Mouse (Mus musculus) intestine, postnatal 0 days (tissue): ENCODE data around the gene Atp1a1. TPM values are rescaled to one million over a fixed set of nuclear protein-coding genes. Genes with fewer than 3 reads are reported as not detected.

Experiments used
- ATAC-seq: fragments of 200-750 bp; cut with Nextera tagmentation; 2 replicates; pipeline ENCODE4 v1.8.0; 2017; ENCODE audit warnings: mild to moderate bottlenecking, moderate TSS enrichment, moderate library complexity
- H3K27ac ChIP-seq: fragments of 300-500 bp; sonication (generic); 2 replicates; pipeline ENCODE4 v1.5.1; 2014; ENCODE audit warnings: mild to moderate bottlenecking, low read depth, low read length, moderate library complexity
- H3K27me3 ChIP-seq: fragments of 300-500 bp; sonication (generic); replicated peaks from 2 replicates; pipeline ENCODE4 v1.6.1; 2014; ENCODE audit warnings: low read length, mixed read lengths; ENCODE audit not compliant: control insufficient read depth, insufficient read depth
- H3K36me3 ChIP-seq: fragments of 300-500 bp; sonication (generic); 2 replicates; pipeline ENCODE4 v1.6.1; 2014; ENCODE audit warnings: mild to moderate bottlenecking, moderate library complexity; ENCODE audit not compliant: control insufficient read depth, insufficient read depth
- H3K4me1 ChIP-seq: fragments of 300-500 bp; sonication (generic); replicated peaks from 2 replicates; pipeline ENCODE4 v1.6.1; 2014; ENCODE audit warnings: antibody characterized with exemption, low read length, mixed read lengths; ENCODE audit not compliant: control insufficient read depth, insufficient read depth
- H3K4me2 ChIP-seq: fragments of 300-500 bp; sonication (generic); replicated peaks from 2 replicates; pipeline ENCODE4 v1.6.1; 2014; ENCODE audit warnings: low read depth, mild to moderate bottlenecking, moderate library complexity
- H3K4me3 ChIP-seq: fragments of 300-500 bp; sonication (generic); 2 replicates; pipeline ENCODE4 v1.5.1; 2014; ENCODE audit warnings: low read depth, low read length
- H3K9ac ChIP-seq: fragments of 300-500 bp; sonication (generic); 2 replicates; pipeline ENCODE4 v1.6.1; 2014; ENCODE audit warnings: mild to moderate bottlenecking, low read depth, low read length
- H3K9me3 ChIP-seq: fragments of 300-500 bp; sonication (generic); 2 replicates; pipeline ENCODE4 v1.6.1; 2016; ENCODE audit warnings: mixed run types; ENCODE audit not compliant: control insufficient read depth
- CTCF ChIP-seq: sonication (generic); IDR thresholded peaks from 2 replicates; pipeline ENCODE4 v1.5.1; 2016; ENCODE audit warnings: low read depth, mild to moderate bottlenecking, control low read depth, antibody characterized with exemption, moderate library complexity
- WGBS: fragments of 180-500 bp; shearing (Covaris S2); extraction: QIAGEN DNeasy Blood & Tissue Kit; methylation state at CpG from one replicate; pipeline ENCODE4 v1.1.7; 2014; 5-methylcytosine and 5-hydroxymethylcytosine counted together
- polyA plus RNA-seq: library from polyadenylated mRNA; unstranded; fragments of >200 nt; fragmentation: Nextera tagmentation; extraction: Ambion mirVana; gene quantifications from 2 replicates; pipeline ENCODE4 v1.2.1, GENCODE M21; 2015

Gene Atp1a1
- polyA plus RNA-seq, 1 experiment from 2014 or later = 318 TPM

GRCm38 (mm10) chr3:101528157-101528899 lies 76.2 kb downstream of the Atp1a1 start:
- Histone ChIP-seq H3K27me3 (no peaks in the 10 kb centered on the region), H3K9ac (peak overlapping the region; percentile 11; the same call in 1 of the 2 replicates), H3K4me1 (peaks cover 16% of the 10 kb centered on the region; the same call in 1 of the 2 replicates), H3K4me2 (no peak overlapping the region), H3K4me3 (no peak overlapping the region), H3K9me3 (no peaks in the 10 kb centered on the region), H3K27ac (peak overlapping the region; percentile 83), H3K36me3 (no peaks in the 10 kb centered on the region)
- WGBS = 20% methylated on average over 6 of the region's 8 CpGs
- peak; percentile 48; the same call in 1 of the 2 replicates for ATAC-seq
- TF ChIP-seq CTCF = no peak

DNA sequence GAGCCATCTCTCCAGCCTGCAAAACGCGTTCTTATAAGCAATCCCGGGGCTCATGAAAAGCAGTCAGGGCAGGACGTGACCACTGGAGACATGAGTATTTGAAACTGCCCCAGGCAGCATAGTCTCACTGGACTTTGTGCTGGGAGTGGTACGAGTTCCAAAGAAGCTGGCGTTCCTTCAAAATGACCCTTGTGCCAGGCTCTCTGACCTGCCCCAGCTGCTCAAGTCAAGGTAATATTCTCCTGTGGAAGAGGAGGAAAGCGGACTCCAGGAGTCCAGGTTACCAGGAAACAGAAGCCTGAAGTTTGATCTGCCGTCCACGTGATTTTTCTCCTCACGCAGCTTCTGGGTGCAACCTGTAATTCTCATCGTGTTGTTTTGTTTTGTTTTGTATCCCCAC lies 77.9 kb downstream of the Atp1a1 start:
- no peak overlapping the region for H3K9ac ChIP-seq
- H3K9me3 ChIP-seq = no peaks in the 10 kb centered on the region
- H3K27ac ChIP-seq = peak overlapping the region; percentile 88
- TF ChIP-seq CTCF = no peak
- H3K4me2 ChIP-seq = peak overlapping the region; percentile 32; the same call in 1 of the 2 replicates
- 30% methylated on average over 11 of the region's 11 CpGs for WGBS
- H3K4me1 ChIP-seq = peaks cover 16% of the 10 kb centered on the region
- peak; percentile 92 for ATAC-seq
- H3K4me3 ChIP-seq = no peak overlapping the region
- no peaks in the 10 kb centered on the region for H3K36me3 ChIP-seq
- no peaks in the 10 kb centered on the region for H3K27me3 ChIP-seq

Other genes starting within 250 kb of the Atp1a1 start
- 13.0 and 14.2 TPM in 2 replicates for gene Igsf3, start 227.6 kb downstream of the Atp1a1 start, polyA plus RNA-seq
- 0.16 and 0.17 TPM in 2 replicates for gene Mab21l3, start 244.3 kb upstream of the Atp1a1 start, polyA plus RNA-seq